Mouse (Mus musculus): ENCODE results near the gene Csrnp2. TPM values are rescaled to one million over a fixed set of nuclear protein-coding genes. Genes with fewer than 3 reads are reported as not detected.
A peak's percentile ranks its signal among the peaks of the same experiment; 100 is the strongest.

The Csrnp2 gene
- polyA plus RNA-seq, 1 experiment from 2014 or later, result 17.2 TPM

GRCm38 (mm10) chr15:100469189-100469545, 26.1 kb downstream of the Csrnp2 start:
- H3K36me3 ChIP-seq (replicated peaks), result peaks cover 38% of the 10 kb centered on the region
- no peak for DNase-seq (ENCODE audit: extremely low spot score, low spot score)
- H3K27ac ChIP-seq, result peak overlapping the region; percentile 96
- no peaks in the 10 kb centered on the region for H3K27me3 ChIP-seq (ENCODE audit: poor library complexity, severe bottlenecking)
- WGBS, result under 1% methylated on average over 19 of the region's 19 CpGs
- H3K9me3 ChIP-seq, result no peaks in the 10 kb centered on the region
- peaks cover 34% of the 10 kb centered on the region for H3K4me1 ChIP-seq
- peak overlapping the region; percentile 89 for H3K4me3 ChIP-seq

GRCm38 (mm10) chr15:100468295-100469188, 26.7 kb downstream of the Csrnp2 start, which contains the start of gene Letmd1:
Gene Letmd1 (plus strand): TSS chr15:100469023.
- Histone ChIP-seq H3K4me3 (peak within 1 kb of the TSS; percentile 89), H3K27me3 (ENCODE audit: poor library complexity, severe bottlenecking) (no peaks in the 10 kb centered on the region)

GRCm38 (mm10) chr15:100467738-100468137, 27.6 kb downstream of the Csrnp2 start:
- H3K27me3 ChIP-seq (ENCODE audit: poor library complexity, severe bottlenecking), result no peaks in the 10 kb centered on the region
- H3K36me3 ChIP-seq (replicated peaks), result peaks cover 24% of the 10 kb centered on the region
- H3K4me1 ChIP-seq, result peaks cover 34% of the 10 kb centered on the region
- DNase-seq (ENCODE audit: extremely low spot score, low spot score), result no peak
- H3K9me3 ChIP-seq, result no peaks in the 10 kb centered on the region
- 63% methylated on average over 6 of the region's 8 CpGs for WGBS
- H3K4me3 ChIP-seq, result peak overlapping the region; percentile 89
- 0 out of 2 replicates have a peak overlapping the region, but pooled peaks have one; percentile 96 for H3K27ac ChIP-seq

More at GRCm38 (mm10) chr15:100468295-100469188, 26.7 kb downstream of the Csrnp2 start, which contains the start of gene Letmd1:
- H3K4me1 ChIP-seq, result peaks cover 34% of the 10 kb centered on the region
- H3K27ac ChIP-seq, result peak within 1 kb of the TSS; percentile 96
- peaks cover 32% of the 10 kb centered on the region for H3K36me3 ChIP-seq (replicated peaks)
- H3K9me3 ChIP-seq, result no peaks in the 10 kb centered on the region
- peak; percentile 78 for DNase-seq (ENCODE audit: extremely low spot score, low spot score)
- 3% methylated on average over 81 of the region's 84 CpGs for WGBS

GRCm38 (mm10) chr15:100465432-100465831, 29.9 kb downstream of the Csrnp2 start:
- Histone ChIP-seq H3K27ac (no peak overlapping the region), H3K27me3 (ENCODE audit: poor library complexity, severe bottlenecking) (peaks cover 13% of the 10 kb centered on the region; the same call in 1 of the 2 replicates), H3K36me3 (replicated peaks) (peaks cover 1% of the 10 kb centered on the region; the same call in 1 of the 2 replicates), H3K4me1 (peaks cover 43% of the 10 kb centered on the region), H3K4me3 (no peak overlapping the region), H3K9me3 (no peaks in the 10 kb centered on the region)
- DNase-seq (ENCODE audit: extremely low spot score, low spot score), result no peak
- WGBS, result 78% methylated on average over 2 of the region's 2 CpGs

- peak; percentile 55 for DNase-seq (ENCODE audit: extremely low spot score, low spot score)
- no peaks in the 10 kb centered on the region for H3K36me3 ChIP-seq (replicated peaks)
- H3K27ac ChIP-seq, result no peak overlapping the region
- peaks cover 30% of the 10 kb centered on the region for H3K4me1 ChIP-seq
- peaks cover 24% of the 10 kb centered on the region for H3K27me3 ChIP-seq (ENCODE audit: poor library complexity, severe bottlenecking)
- H3K4me3 ChIP-seq, result no peak overlapping the region
- WGBS, result 25% methylated on average over 6 of the region's 6 CpGs
- H3K9me3 ChIP-seq, result no peaks in the 10 kb centered on the region
These were observed 31.6 kb downstream of the Csrnp2 start for GRCm38 (mm10) chr15:100463712-100464111.

GRCm38 (mm10) chr15:100462086-100462485, 33.2 kb downstream of the Csrnp2 start:
- H3K27ac ChIP-seq, result no peak overlapping the region
- no peak for DNase-seq (ENCODE audit: extremely low spot score, low spot score)
- WGBS, result 76% methylated on average over 5 of the region's 5 CpGs
- no peaks in the 10 kb centered on the region for H3K36me3 ChIP-seq (replicated peaks)
- peaks cover 20% of the 10 kb centered on the region for H3K4me1 ChIP-seq
- peaks cover 33% of the 10 kb centered on the region for H3K27me3 ChIP-seq (ENCODE audit: poor library complexity, severe bottlenecking)
- no peak overlapping the region for H3K4me3 ChIP-seq
- no peaks in the 10 kb centered on the region for H3K9me3 ChIP-seq

- WGBS, result 84% methylated on average over 9 of the region's 9 CpGs
- Histone ChIP-seq H3K4me3 (no peak overlapping the region), H3K36me3 (replicated peaks) (no peaks in the 10 kb centered on the region), H3K9me3 (no peaks in the 10 kb centered on the region), H3K4me1 (peaks cover 19% of the 10 kb centered on the region), H3K27ac (no peak overlapping the region), H3K27me3 (ENCODE audit: poor library complexity, severe bottlenecking) (peaks cover 33% of the 10 kb centered on the region)
- no peak for DNase-seq (ENCODE audit: extremely low spot score, low spot score)
These were observed 33.6 kb downstream of the Csrnp2 start for GRCm38 (mm10) chr15:100461646-100462045.

GRCm38 (mm10) chr15:100460942-100461341, 34.3 kb downstream of the Csrnp2 start:
- H3K27ac ChIP-seq, result no peak overlapping the region
- H3K9me3 ChIP-seq, result no peaks in the 10 kb centered on the region
- WGBS, result 11% methylated on average over 12 of the region's 12 CpGs
- H3K36me3 ChIP-seq (replicated peaks), result no peaks in the 10 kb centered on the region
- peaks cover 33% of the 10 kb centered on the region for H3K27me3 ChIP-seq (ENCODE audit: poor library complexity, severe bottlenecking)
- no peak for DNase-seq (ENCODE audit: extremely low spot score, low spot score)
- peak overlapping the region; percentile 19 for H3K4me3 ChIP-seq
- peaks cover 18% of the 10 kb centered on the region for H3K4me1 ChIP-seq

- Histone ChIP-seq H3K9me3 (no peaks in the 10 kb centered on the region), H3K4me1 (peaks cover 18% of the 10 kb centered on the region), H3K27ac (no peak overlapping the region), H3K27me3 (ENCODE audit: poor library complexity, severe bottlenecking) (peaks cover 33% of the 10 kb centered on the region), H3K36me3 (replicated peaks) (no peaks in the 10 kb centered on the region), H3K4me3 (no peak overlapping the region)
- DNase-seq (ENCODE audit: extremely low spot score, low spot score), result no peak
- WGBS, result 47% methylated on average over 10 of the region's 10 CpGs
These were observed 37.2 kb downstream of the Csrnp2 start for GRCm38 (mm10) chr15:100458055-100458454.

GRCm38 (mm10) chr15:100457340-100457739, 37.9 kb downstream of the Csrnp2 start:
- Histone ChIP-seq H3K27ac (no peak overlapping the region), H3K9me3 (no peaks in the 10 kb centered on the region), H3K27me3 (ENCODE audit: poor library complexity, severe bottlenecking) (peaks cover 33% of the 10 kb centered on the region), H3K36me3 (replicated peaks) (no peaks in the 10 kb centered on the region), H3K4me1 (peaks cover 18% of the 10 kb centered on the region), H3K4me3 (no peak overlapping the region)
- peak; percentile 77 for DNase-seq (ENCODE audit: extremely low spot score, low spot score)
- 10% methylated on average over 17 of the region's 17 CpGs for WGBS

GRCm38 (mm10) chr15:100456356-100456991, 38.8 kb downstream of the Csrnp2 start:
- no peaks in the 10 kb centered on the region for H3K9me3 ChIP-seq
- 65% methylated on average over 7 of the region's 7 CpGs for WGBS
- H3K4me1 ChIP-seq, result peaks cover 15% of the 10 kb centered on the region
- no peaks in the 10 kb centered on the region for H3K36me3 ChIP-seq (replicated peaks)
- no peak for DNase-seq (ENCODE audit: extremely low spot score, low spot score)
- no peak overlapping the region for H3K4me3 ChIP-seq
- peaks cover 31% of the 10 kb centered on the region for H3K27me3 ChIP-seq (ENCODE audit: poor library complexity, severe bottlenecking)
- H3K27ac ChIP-seq, result no peak overlapping the region

- no peak for DNase-seq (ENCODE audit: extremely low spot score, low spot score)
- no peaks in the 10 kb centered on the region for H3K36me3 ChIP-seq (replicated peaks)
- H3K9me3 ChIP-seq, result no peaks in the 10 kb centered on the region
- no peak overlapping the region for H3K4me3 ChIP-seq
- 85% methylated on average over 11 of the region's 11 CpGs for WGBS
- H3K27me3 ChIP-seq (ENCODE audit: poor library complexity, severe bottlenecking), result no peaks in the 10 kb centered on the region
- H3K4me1 ChIP-seq, result peaks cover 8% of the 10 kb centered on the region; the same call in 1 of the 2 replicates
- no peak overlapping the region for H3K27ac ChIP-seq
These were observed 42.8 kb downstream of the Csrnp2 start for GRCm38 (mm10) chr15:100452486-100452885.

- Histone ChIP-seq H3K27ac (no peak overlapping the region), H3K36me3 (replicated peaks) (no peaks in the 10 kb centered on the region), H3K9me3 (no peaks in the 10 kb centered on the region), H3K4me1 (0 out of 2 replicates have a peak, but pooled peaks cover 1% of the 10 kb centered on the region), H3K27me3 (ENCODE audit: poor library complexity, severe bottlenecking) (no peaks in the 10 kb centered on the region), H3K4me3 (no peak overlapping the region)
- WGBS, result 77% methylated on average over 16 of the region's 16 CpGs
- DNase-seq (ENCODE audit: extremely low spot score, low spot score), result no peak
These were observed 44.0 kb downstream of the Csrnp2 start for GRCm38 (mm10) chr15:100451245-100451644.

Measured in forebrain, embryonic 10.5 days (tissue).